Mouse (Mus musculus): ENCODE results near the gene Vmn2r3. TPM values are rescaled to one million over a fixed set of nuclear protein-coding genes. Genes with fewer than 3 reads are reported as not detected.

Vmn2r3 gene
- polyA plus RNA-seq (2014; fragmentation: Illumina TruSeq; extraction: RNeasy Lipid Tissue Mini Kit (QIAGEN cat#74804)), result not detected

DNA sequence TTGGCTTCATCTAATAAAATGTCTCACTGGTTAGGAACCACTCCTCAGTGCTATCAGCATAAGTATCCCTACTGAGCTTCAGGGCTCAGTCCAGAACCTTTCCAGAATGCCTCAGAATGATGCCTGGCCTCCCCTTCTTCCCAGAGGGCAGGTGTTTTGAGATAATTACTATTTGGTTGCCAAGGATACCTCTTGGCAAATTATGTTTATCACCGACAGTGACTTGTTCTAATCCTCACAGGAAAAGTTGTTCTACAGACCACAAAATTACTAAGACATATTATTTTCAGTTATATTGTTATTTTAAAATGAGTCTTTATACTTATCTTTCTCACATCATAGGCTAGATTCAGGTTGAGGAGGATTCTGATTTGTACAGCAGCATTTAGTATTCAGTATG, at the start of gene Vmn2r3:
Gene Vmn2r3, minus strand, starts transcription at position 101 of the 400 bp plus-strand sequence.

Other genes with a start within 250 kb of the Vmn2r3 start
- 0.14 TPM for gene Vmn2r1, start 208.2 kb downstream of the Vmn2r3 start, polyA plus RNA-seq (2014; fragmentation: Illumina TruSeq; extraction: RNeasy Lipid Tissue Mini Kit (QIAGEN cat#74804))
- gene Vmn2r2, start 147.8 kb downstream of the Vmn2r3 start, polyA plus RNA-seq (2014; fragmentation: Illumina TruSeq; extraction: RNeasy Lipid Tissue Mini Kit (QIAGEN cat#74804)), result not detected
- gene Vmn2r4, start 125.7 kb upstream of the Vmn2r3 start, polyA plus RNA-seq (2014; fragmentation: Illumina TruSeq; extraction: RNeasy Lipid Tissue Mini Kit (QIAGEN cat#74804)), result not detected
- not detected for gene Vmn2r5, start 220.1 kb upstream of the Vmn2r3 start, polyA plus RNA-seq (2014; fragmentation: Illumina TruSeq; extraction: RNeasy Lipid Tissue Mini Kit (QIAGEN cat#74804))

All from ovary, adult 10 weeks (tissue).